Mouse (Mus musculus) limb, embryonic 13.5 days (tissue): ENCODE results near the gene Unc50. TPM values are rescaled to one million over a fixed set of nuclear protein-coding genes. Genes with fewer than 3 reads are reported as not detected.

Experiments used
- ATAC-seq: fragments of 200-750 bp; cut with Nextera tagmentation; 2 replicates; pipeline ENCODE4 v1.8.0; 2017; ENCODE audit warnings: low read depth, moderate number of reproducible peaks, moderate TSS enrichment; ENCODE audit not compliant: low FRiP score
- H3K27ac ChIP-seq: fragments of 300-500 bp; sonication (generic); 2 replicates; pipeline ENCODE4 v1.5.1; 2015; ENCODE audit warnings: inconsistent platforms, mild to moderate bottlenecking, moderate library complexity
- H3K27me3 ChIP-seq: fragments of 300-500 bp; sonication (generic); 2 replicates; pipeline ENCODE4 v1.6.1; 2015; ENCODE audit warnings: mild to moderate bottlenecking, inconsistent platforms
- H3K36me3 ChIP-seq: fragments of 300-500 bp; sonication (generic); 2 replicates; pipeline ENCODE4 v1.6.1; 2015; ENCODE audit warnings: inconsistent platforms, mild to moderate bottlenecking, moderate library complexity
- H3K4me1 ChIP-seq: fragments of 300-500 bp; sonication (generic); 2 replicates; pipeline ENCODE4 v1.6.1; 2015; ENCODE audit warnings: inconsistent platforms
- H3K4me2 ChIP-seq: fragments of 300-500 bp; sonication (generic); replicated peaks from 2 replicates; pipeline ENCODE4 v1.6.1; 2015; ENCODE audit warnings: inconsistent platforms, mild to moderate bottlenecking, moderate library complexity
- H3K4me3 ChIP-seq: fragments of 300-500 bp; sonication (generic); 2 replicates; pipeline ENCODE4 v1.5.1; 2015; ENCODE audit warnings: moderate library complexity, mild to moderate bottlenecking, inconsistent platforms
- H3K9ac ChIP-seq: fragments of 300-500 bp; sonication (generic); 2 replicates; pipeline ENCODE4 v1.6.1; 2015; ENCODE audit warnings: mild to moderate bottlenecking, inconsistent platforms
- H3K9me3 ChIP-seq: fragments of 300-500 bp; sonication (generic); 2 replicates; pipeline ENCODE4 v1.6.1; 2016; ENCODE audit warnings: inconsistent platforms
- whole genome bisulfite sequencing: fragments of 180-500 bp; shearing (Covaris S2); methylation state at CpG from one replicate; pipeline ENCODE4 v1.1.7; 2015; 5-methylcytosine and 5-hydroxymethylcytosine counted together
- polyA plus RNA-seq: library from polyadenylated mRNA; unstranded; fragments of >200 nt; fragmentation: Nextera tagmentation; extraction: Ambion mirVana; gene quantifications from 2 replicates; pipeline ENCODE4 v1.2.1, GENCODE M21; 2015

Unc50 gene
- polyA plus RNA-seq, 1 experiment from 2014 or later: 148 TPM

- H3K9me3 ChIP-seq: no peaks in the 10 kb centered on the region
- peaks cover 3% of the 10 kb centered on the region; the same call in 1 of the 2 replicates for H3K4me1 ChIP-seq
- H3K36me3 ChIP-seq: no peaks in the 10 kb centered on the region
- H3K9ac ChIP-seq: no peak overlapping the region
- ATAC-seq: no peak
- no peak overlapping the region for H3K4me3 ChIP-seq
- H3K4me2 ChIP-seq: no peak overlapping the region
- WGBS: 70% methylated on average over 3 of the region's 3 CpGs
- H3K27ac ChIP-seq: no peak overlapping the region
- peaks cover 4% of the 10 kb centered on the region; the same call in 1 of the 2 replicates for H3K27me3 ChIP-seq
Measured at GRCm38 (mm10) chr1:37408678-37409077, 21.3 kb upstream of the Unc50 start.

- peaks cover 3% of the 10 kb centered on the region; the same call in 1 of the 2 replicates for H3K4me1 ChIP-seq
- H3K9ac ChIP-seq: no peak overlapping the region
- H3K4me2 ChIP-seq: no peak overlapping the region
- no peak overlapping the region for H3K27ac ChIP-seq
- no peak overlapping the region for H3K4me3 ChIP-seq
- ATAC-seq: no peak
- no peaks in the 10 kb centered on the region for H3K36me3 ChIP-seq
- H3K27me3 ChIP-seq: peaks cover 4% of the 10 kb centered on the region; the same call in 1 of the 2 replicates
- H3K9me3 ChIP-seq: no peaks in the 10 kb centered on the region
Measured at GRCm38 (mm10) chr1:37409647-37410046, 20.3 kb upstream of the Unc50 start.

DNA sequence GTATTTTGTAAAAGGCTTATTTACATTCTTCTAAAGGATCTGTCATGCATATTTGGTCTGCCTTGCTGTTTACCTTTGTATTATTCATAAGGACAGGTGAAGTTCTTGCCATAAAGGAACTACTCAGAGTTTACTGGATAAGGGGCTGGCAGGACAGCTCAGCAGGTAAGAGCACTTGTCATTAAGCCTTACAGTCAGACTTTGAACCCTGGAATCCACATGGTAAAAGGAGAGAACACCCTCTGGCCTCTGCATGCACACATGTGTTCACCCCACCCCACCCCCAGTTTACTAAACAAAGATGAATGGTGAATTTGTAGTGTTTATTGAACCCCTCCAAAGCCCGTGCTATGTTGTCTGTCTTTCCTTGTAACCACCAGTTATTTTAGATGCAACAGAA is 14.5 kb upstream of the Unc50 start:
- H3K9me3 ChIP-seq: no peaks in the 10 kb centered on the region

GRCm38 (mm10) chr1:37419420-37419819 is 10.5 kb upstream of the Unc50 start:
- Histone ChIP-seq H3K4me1 (no peaks in the 10 kb centered on the region), H3K27ac (no peak overlapping the region), H3K4me2 (no peak overlapping the region), H3K36me3 (peaks cover 64% of the 10 kb centered on the region), H3K4me3 (no peak overlapping the region), H3K9ac (no peak overlapping the region), H3K27me3 (no peaks in the 10 kb centered on the region), H3K9me3 (peaks cover 5% of the 10 kb centered on the region; the same call in 1 of the 2 replicates)
- WGBS: 90% methylated on average over 1 of the region's 1 CpGs
- no peak for ATAC-seq

More for the DNA sequence above, 14.5 kb upstream of the Unc50 start:
- no peak for ATAC-seq
- Histone ChIP-seq H3K4me3 (no peak overlapping the region), H3K36me3 (peaks cover 36% of the 10 kb centered on the region), H3K9ac (no peak overlapping the region), H3K4me2 (no peak overlapping the region), H3K27me3 (no peaks in the 10 kb centered on the region), H3K27ac (no peak overlapping the region), H3K4me1 (no peaks in the 10 kb centered on the region)
- WGBS: 84% methylated on average over 1 of the region's 1 CpGs

DNA sequence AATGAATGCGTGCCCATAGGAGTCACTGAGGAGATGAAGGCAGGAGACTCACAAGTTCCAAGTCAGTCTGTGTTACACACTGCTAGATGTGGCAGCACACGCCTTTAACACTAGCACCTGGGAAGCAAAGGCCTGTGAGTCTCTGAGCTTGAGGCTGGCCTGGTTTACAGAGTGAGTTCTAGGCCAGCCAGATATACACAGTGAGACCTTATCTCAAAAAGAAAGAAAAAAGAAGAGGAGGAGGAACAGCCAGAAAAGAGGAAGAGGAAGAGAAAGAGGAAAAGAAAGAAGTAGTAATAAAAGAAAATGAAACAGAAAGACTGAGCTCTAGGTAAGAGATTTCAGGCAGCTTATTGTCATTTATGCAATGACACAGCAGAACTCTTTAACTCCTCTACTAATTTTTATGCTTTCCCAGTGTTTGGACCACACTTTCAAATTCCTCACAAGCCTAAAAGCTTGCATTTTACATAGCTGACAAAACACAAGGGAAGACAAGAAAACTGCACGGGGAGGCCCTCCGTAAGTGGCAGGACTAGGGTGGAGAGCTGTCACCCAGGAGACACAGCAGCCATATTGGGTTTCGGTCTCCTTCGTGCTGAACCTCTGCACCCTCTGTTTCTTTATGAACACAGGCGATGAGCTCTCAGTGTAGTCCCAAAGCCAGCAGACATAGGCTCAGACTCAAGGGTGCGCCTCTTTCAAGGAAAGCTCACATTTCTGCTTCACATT is 2.6 kb upstream of the Unc50 start:
- Histone ChIP-seq H3K9me3 (peaks cover 5% of the 10 kb centered on the region; the same call in 1 of the 2 replicates), H3K4me3 (no peak overlapping the region), H3K4me1 (peaks cover 23% of the 10 kb centered on the region), H3K36me3 (peaks cover 57% of the 10 kb centered on the region), H3K9ac (no peak overlapping the region), H3K27ac (no peak overlapping the region), H3K4me2 (no peak overlapping the region), H3K27me3 (no peaks in the 10 kb centered on the region)
- 95% methylated on average over 8 of the region's 8 CpGs for WGBS
- no peak for ATAC-seq

- peak overlapping the region; percentile 88 for H3K4me2 ChIP-seq
- H3K36me3 ChIP-seq: peaks cover 57% of the 10 kb centered on the region
- H3K4me3 ChIP-seq: peak overlapping the region; percentile 92
- H3K27me3 ChIP-seq: no peaks in the 10 kb centered on the region
- ATAC-seq: no peak
- H3K9ac ChIP-seq: peak overlapping the region; percentile 90
- H3K4me1 ChIP-seq: peaks cover 23% of the 10 kb centered on the region
- peaks cover 5% of the 10 kb centered on the region; the same call in 1 of the 2 replicates for H3K9me3 ChIP-seq
- no peak overlapping the region for H3K27ac ChIP-seq
- 70% methylated on average over 2 of the region's 2 CpGs for WGBS
Measured at GRCm38 (mm10) chr1:37428911-37429310, 1.0 kb upstream of the Unc50 start.

DNA sequence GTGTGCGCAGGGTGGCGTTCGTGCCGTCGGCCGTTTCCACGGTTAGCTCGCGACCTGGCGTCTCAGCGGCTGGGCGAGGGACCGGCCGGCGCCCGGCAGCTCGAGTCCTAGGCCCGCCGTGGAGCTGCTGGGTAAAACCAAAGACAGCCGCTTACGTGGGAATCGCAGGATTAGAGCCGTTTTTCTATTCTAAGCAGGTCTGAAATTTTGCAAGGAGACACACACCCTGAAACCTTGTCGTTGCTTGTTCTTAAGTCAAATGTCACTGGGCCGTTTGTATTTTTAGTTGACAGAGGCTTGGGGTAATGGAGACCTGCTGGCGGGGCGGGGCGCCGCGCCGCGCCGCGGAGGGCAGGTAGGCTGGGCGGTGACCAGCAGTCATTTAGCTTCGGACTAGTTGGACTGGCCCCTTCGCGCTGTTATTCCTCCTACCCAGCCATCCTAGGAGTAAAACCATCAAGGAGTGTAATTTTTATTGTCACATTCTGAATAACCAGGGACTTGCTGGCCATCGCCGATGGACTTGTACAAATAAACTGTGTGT is 430 bp downstream of the Unc50 start:
- Histone ChIP-seq H3K4me2 (peak overlapping the region; percentile 85), H3K9ac (peak overlapping the region; percentile 90), H3K36me3 (peaks cover 53% of the 10 kb centered on the region), H3K4me3 (peak overlapping the region; percentile 92), H3K27ac (0 out of 2 replicates have a peak overlapping the region, but pooled peaks have one; percentile 48), H3K27me3 (no peaks in the 10 kb centered on the region), H3K4me1 (peaks cover 23% of the 10 kb centered on the region), H3K9me3 (no peaks in the 10 kb centered on the region)
- ATAC-seq: peak; percentile 44; the same call in 1 of the 2 replicates
- WGBS: 2% methylated on average over 40 of the region's 40 CpGs

DNA sequence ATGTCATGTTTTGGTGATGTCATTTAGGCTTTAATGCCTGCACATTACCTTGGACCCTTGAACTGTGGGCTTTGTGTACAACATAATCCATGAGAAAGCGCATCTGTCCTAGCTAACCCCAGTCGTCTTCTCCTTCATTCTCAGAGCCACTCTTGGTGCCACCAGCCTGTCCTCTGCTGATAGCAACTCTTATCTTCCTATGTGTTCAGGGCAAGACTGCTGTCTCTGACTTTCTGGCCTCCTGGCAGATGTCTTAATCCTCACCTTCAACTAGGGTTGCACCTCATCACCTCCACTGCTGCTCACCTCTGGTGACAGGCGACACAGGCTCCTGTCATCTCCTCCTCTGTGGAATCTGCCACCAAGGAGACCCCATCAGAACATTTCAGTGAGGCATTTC is 6.5 kb downstream of the Unc50 start:
- Histone ChIP-seq H3K4me2 (no peak overlapping the region), H3K9me3 (no peaks in the 10 kb centered on the region), H3K4me3 (no peak overlapping the region), H3K27me3 (no peaks in the 10 kb centered on the region), H3K9ac (no peak overlapping the region), H3K27ac (no peak overlapping the region), H3K36me3 (peaks cover 85% of the 10 kb centered on the region), H3K4me1 (peaks cover 4% of the 10 kb centered on the region)
- ATAC-seq: no peak
- 89% methylated on average over 3 of the region's 3 CpGs for WGBS

- no peak overlapping the region for H3K27ac ChIP-seq
- H3K9ac ChIP-seq: no peak overlapping the region
- no peaks in the 10 kb centered on the region for H3K9me3 ChIP-seq
- no peaks in the 10 kb centered on the region for H3K27me3 ChIP-seq
- ATAC-seq: no peak
- 92% methylated on average over 16 of the region's 16 CpGs for WGBS
- H3K4me2 ChIP-seq: no peak overlapping the region
- peaks cover 43% of the 10 kb centered on the region for H3K36me3 ChIP-seq
- H3K4me1 ChIP-seq: no peaks in the 10 kb centered on the region
- H3K4me3 ChIP-seq: no peak overlapping the region
Measured at GRCm38 (mm10) chr1:37442848-37443835, 13.2 kb downstream of the Unc50 start.

DNA sequence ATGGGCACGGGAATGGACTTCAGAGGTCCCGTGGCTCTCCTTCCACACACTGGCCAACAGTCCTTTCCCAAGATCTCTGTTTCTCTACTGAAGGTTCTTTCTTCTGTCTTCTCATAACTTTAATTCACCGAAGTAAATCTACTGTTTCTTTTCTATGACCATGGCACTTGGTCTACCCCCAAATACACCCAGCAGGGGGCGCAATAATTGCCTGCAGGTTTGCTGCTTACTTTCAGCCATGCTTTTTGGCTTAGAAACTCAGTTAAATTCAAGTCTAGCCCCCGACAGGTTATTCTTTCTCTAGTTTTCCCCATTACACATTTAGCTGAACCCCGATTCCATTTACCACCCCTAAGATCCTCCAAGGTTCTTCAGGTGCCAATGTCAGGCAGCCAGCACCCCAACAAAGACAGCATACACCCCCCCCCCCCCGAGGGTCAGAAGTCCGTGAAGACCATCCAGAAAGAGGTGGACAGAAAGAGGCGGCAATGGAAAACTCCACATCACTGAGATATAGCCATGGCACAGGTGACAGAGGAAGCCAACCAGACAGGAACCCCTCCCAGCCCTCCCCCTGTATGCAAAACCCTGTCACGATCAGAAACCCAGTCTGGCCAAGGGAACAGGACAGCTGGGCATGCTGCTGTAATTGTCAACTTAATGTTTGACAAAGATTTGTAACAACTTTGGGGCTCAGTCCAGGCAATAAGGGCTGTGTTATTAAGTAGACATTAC is 18.6 kb downstream of the Unc50 start:
- H3K4me1 ChIP-seq: no peaks in the 10 kb centered on the region
- H3K9me3 ChIP-seq: no peaks in the 10 kb centered on the region
- peaks cover 19% of the 10 kb centered on the region; the same call in 1 of the 2 replicates for H3K36me3 ChIP-seq
- no peak overlapping the region for H3K27ac ChIP-seq
- H3K27me3 ChIP-seq: no peaks in the 10 kb centered on the region
- H3K4me3 ChIP-seq: no peak overlapping the region
- H3K4me2 ChIP-seq: no peak overlapping the region
- ATAC-seq: no peak
- WGBS: 82% methylated on average over 10 of the region's 10 CpGs
- no peak overlapping the region for H3K9ac ChIP-seq

DNA sequence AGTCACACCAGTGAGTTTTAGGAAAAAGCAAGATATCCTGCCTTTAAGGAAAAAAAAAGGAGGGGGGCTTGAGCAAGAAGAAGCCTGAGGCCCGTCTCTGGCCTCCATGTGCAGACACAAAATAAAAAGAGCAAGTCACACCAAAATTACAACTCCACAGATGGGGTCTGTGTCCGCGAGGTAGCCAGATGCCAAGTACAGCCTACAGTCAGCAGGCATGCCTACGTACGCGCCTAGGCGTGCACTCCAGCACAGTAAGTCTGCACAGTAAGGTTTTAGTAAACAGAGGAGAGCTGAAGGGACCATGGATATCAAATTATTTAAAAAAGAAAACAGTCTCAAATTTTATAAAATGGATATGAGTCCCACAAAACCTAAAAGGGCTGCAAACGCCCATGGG is 21.3 kb downstream of the Unc50 start:
- Histone ChIP-seq H3K9me3 (no peaks in the 10 kb centered on the region), H3K4me3 (no peak overlapping the region), H3K4me1 (no peaks in the 10 kb centered on the region), H3K4me2 (no peak overlapping the region), H3K36me3 (peaks cover 22% of the 10 kb centered on the region), H3K9ac (no peak overlapping the region), H3K27me3 (no peaks in the 10 kb centered on the region), H3K27ac (no peak overlapping the region)
- 90% methylated on average over 8 of the region's 8 CpGs for WGBS
- no peak for ATAC-seq
